Mouse (Mus musculus): Measurements from ENCODE around the gene Ldb2. TPM values are rescaled to one million over a fixed set of nuclear protein-coding genes. Genes with fewer than 3 reads are reported as not detected.
A peak's percentile ranks its signal among the peaks of the same experiment; 100 is the strongest.

Ldb2 gene
- polyA plus RNA-seq, 1 experiment from 2014 or later, result 91.7 TPM

- Histone ChIP-seq H3K4me3 (ENCODE audit: low read depth, low read length) (no peak overlapping the region), H3K9me3 (ENCODE audit: low read length) (no peaks in the 10 kb centered on the region), H3K4me2 (replicated peaks; ENCODE audit: low read depth, low read length) (no peak overlapping the region), H3K27me3 (replicated peaks; ENCODE audit: insufficient read depth, low read length) (no peaks in the 10 kb centered on the region), H3K27ac (ENCODE audit: low read length) (no peak overlapping the region), H3K36me3 (ENCODE audit: insufficient read depth, low read length) (no peaks in the 10 kb centered on the region), H3K9ac (replicated peaks; ENCODE audit: low read depth) (no peak overlapping the region), H3K4me1 (ENCODE audit: insufficient read depth, low read depth, low read length) (no peaks in the 10 kb centered on the region)
- no peak for DNase-seq (ENCODE audit: low spot score)
- TF ChIP-seq CTCF (IDR thresholded peaks at IDR 0.05) (no peak), EP300 (IDR thresholded peaks at IDR 0.05) (no peak)
- no peak for ATAC-seq
- 29% methylated on average over 1 of the region's 1 CpGs for WGBS
Measured at GRCm38 (mm10) chr5:44589318-44589717, 210.2 kb downstream of the Ldb2 start.

GRCm38 (mm10) chr5:44586571-44586970 is 212.9 kb downstream of the Ldb2 start:
- DNase-seq (ENCODE audit: low spot score) (no peak), ATAC-seq (no peak)
- Histone ChIP-seq H3K4me1 (ENCODE audit: insufficient read depth, low read depth, low read length) (no peaks in the 10 kb centered on the region), H3K27ac (ENCODE audit: low read length) (no peak overlapping the region), H3K9ac (replicated peaks; ENCODE audit: low read depth) (no peak overlapping the region), H3K9me3 (ENCODE audit: low read length) (no peaks in the 10 kb centered on the region), H3K4me3 (ENCODE audit: low read depth, low read length) (no peak overlapping the region), H3K27me3 (replicated peaks; ENCODE audit: insufficient read depth, low read length) (no peaks in the 10 kb centered on the region), H3K36me3 (ENCODE audit: insufficient read depth, low read length) (no peaks in the 10 kb centered on the region; the same call in 1 of the 2 replicates), H3K4me2 (replicated peaks; ENCODE audit: low read depth, low read length) (no peak overlapping the region)
- no peak for TF ChIP-seq CTCF (IDR thresholded peaks at IDR 0.05)
- no peak for TF ChIP-seq EP300 (IDR thresholded peaks at IDR 0.05)
- 48% methylated on average over 5 of the region's 5 CpGs for WGBS

DNA sequence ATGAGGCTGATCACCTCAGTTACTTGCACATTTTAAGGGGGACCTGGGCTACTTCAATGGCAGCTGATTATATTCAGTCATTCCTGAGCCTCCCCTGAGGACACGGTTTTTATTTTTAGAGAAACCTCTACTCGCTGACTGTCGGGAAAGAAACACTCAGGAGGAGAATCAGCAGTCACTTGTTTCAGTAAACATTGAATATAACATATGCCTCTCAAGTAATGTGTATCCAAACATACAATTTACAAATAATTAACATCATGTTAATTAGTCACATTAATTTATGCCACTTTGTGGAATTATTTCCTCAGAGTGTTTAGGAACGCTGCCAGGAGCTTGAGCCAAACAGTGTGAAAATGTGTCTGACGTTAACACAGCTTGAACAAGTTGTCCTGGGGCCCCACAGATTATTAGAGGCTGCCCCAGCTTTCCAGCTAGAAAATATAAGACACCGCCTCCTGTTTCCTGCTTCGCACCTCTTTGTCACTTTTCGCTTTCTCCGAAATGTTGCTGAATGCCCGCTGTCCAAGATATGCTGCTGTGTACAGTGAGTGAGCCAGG is 219.5 kb downstream of the Ldb2 start:
- no peaks in the 10 kb centered on the region for H3K9me3 ChIP-seq (ENCODE audit: low read length)
- H3K36me3 ChIP-seq (ENCODE audit: insufficient read depth, low read length), result no peaks in the 10 kb centered on the region; the same call in 1 of the 2 replicates
- no peaks in the 10 kb centered on the region for H3K27me3 ChIP-seq (replicated peaks; ENCODE audit: insufficient read depth, low read length)
- H3K4me3 ChIP-seq (ENCODE audit: low read depth, low read length), result no peak overlapping the region
- no peak for TF ChIP-seq EP300 (IDR thresholded peaks at IDR 0.05)
- no peak for TF ChIP-seq CTCF (IDR thresholded peaks at IDR 0.05)
- H3K4me1 ChIP-seq (ENCODE audit: insufficient read depth, low read depth, low read length), result no peaks in the 10 kb centered on the region
- H3K27ac ChIP-seq (ENCODE audit: low read length), result no peak overlapping the region
- no peak overlapping the region for H3K4me2 ChIP-seq (replicated peaks; ENCODE audit: low read depth, low read length)
- no peak overlapping the region for H3K9ac ChIP-seq (replicated peaks; ENCODE audit: low read depth)
- no peak for ATAC-seq
- DNase-seq (ENCODE audit: low spot score), result no peak
- WGBS, result 51% methylated on average over 10 of the region's 10 CpGs

- H3K27ac ChIP-seq (ENCODE audit: low read length), result no peak overlapping the region
Measured at GRCm38 (mm10) chr5:44576682-44577349, 222.7 kb downstream of the Ldb2 start.

GRCm38 (mm10) chr5:44574681-44575080 is 224.8 kb downstream of the Ldb2 start:
- Histone ChIP-seq H3K36me3 (ENCODE audit: insufficient read depth, low read length) (no peaks in the 10 kb centered on the region), H3K9me3 (ENCODE audit: low read length) (no peaks in the 10 kb centered on the region), H3K4me1 (ENCODE audit: insufficient read depth, low read depth, low read length) (no peaks in the 10 kb centered on the region), H3K27me3 (replicated peaks; ENCODE audit: insufficient read depth, low read length) (no peaks in the 10 kb centered on the region), H3K4me3 (ENCODE audit: low read depth, low read length) (no peak overlapping the region), H3K27ac (ENCODE audit: low read length) (no peak overlapping the region), H3K4me2 (replicated peaks; ENCODE audit: low read depth, low read length) (no peak overlapping the region), H3K9ac (replicated peaks; ENCODE audit: low read depth) (no peak overlapping the region)
- TF ChIP-seq CTCF (IDR thresholded peaks at IDR 0.05) (no peak), EP300 (IDR thresholded peaks at IDR 0.05) (no peak)
- ATAC-seq (no peak), DNase-seq (ENCODE audit: low spot score) (no peak)
- WGBS, result 91% methylated on average over 1 of the region's 1 CpGs

More at GRCm38 (mm10) chr5:44576682-44577349, 222.7 kb downstream of the Ldb2 start:
- TF ChIP-seq EP300 (IDR thresholded peaks at IDR 0.05), result no peak
- TF ChIP-seq CTCF (IDR thresholded peaks at IDR 0.05), result no peak
- H3K4me3 ChIP-seq (ENCODE audit: low read depth, low read length), result no peak overlapping the region
- DNase-seq (ENCODE audit: low spot score) (no peak), ATAC-seq (no peak)
- H3K9ac ChIP-seq (replicated peaks; ENCODE audit: low read depth), result no peak overlapping the region
- H3K27me3 ChIP-seq (replicated peaks; ENCODE audit: insufficient read depth, low read length), result no peaks in the 10 kb centered on the region
- H3K4me1 ChIP-seq (ENCODE audit: insufficient read depth, low read depth, low read length), result no peaks in the 10 kb centered on the region
- H3K36me3 ChIP-seq (ENCODE audit: insufficient read depth, low read length), result no peaks in the 10 kb centered on the region
- no peaks in the 10 kb centered on the region for H3K9me3 ChIP-seq (ENCODE audit: low read length)
- H3K4me2 ChIP-seq (replicated peaks; ENCODE audit: low read depth, low read length), result no peak overlapping the region
- 53% methylated on average over 2 of the region's 2 CpGs for WGBS

GRCm38 (mm10) chr5:44553765-44554352 is 245.6 kb downstream of the Ldb2 start:
- TF ChIP-seq CTCF (IDR thresholded peaks at IDR 0.05), result no peak
- TF ChIP-seq EP300 (IDR thresholded peaks at IDR 0.05), result no peak
- H3K36me3 ChIP-seq (ENCODE audit: insufficient read depth, low read length), result no peaks in the 10 kb centered on the region
- H3K4me2 ChIP-seq (replicated peaks; ENCODE audit: low read depth, low read length), result no peak overlapping the region
- whole genome bisulfite sequencing, result 63% methylated on average over 11 of the region's 11 CpGs
- DNase-seq (ENCODE audit: low spot score) (no peak), ATAC-seq (peak; percentile 38; the same call in 1 of the 2 replicates)
- H3K27ac ChIP-seq (ENCODE audit: low read length), result no peak overlapping the region
- H3K4me3 ChIP-seq (ENCODE audit: low read depth, low read length), result no peak overlapping the region
- no peak overlapping the region for H3K9ac ChIP-seq (replicated peaks; ENCODE audit: low read depth)
- no peaks in the 10 kb centered on the region for H3K27me3 ChIP-seq (replicated peaks; ENCODE audit: insufficient read depth, low read length)
- H3K4me1 ChIP-seq (ENCODE audit: insufficient read depth, low read depth, low read length), result no peaks in the 10 kb centered on the region; the same call in 1 of the 2 replicates
- no peaks in the 10 kb centered on the region for H3K9me3 ChIP-seq (ENCODE audit: low read length)

All from lung, postnatal 0 days (tissue).